Mouse (Mus musculus): Measurements from ENCODE around the gene Coq5.

DNA sequence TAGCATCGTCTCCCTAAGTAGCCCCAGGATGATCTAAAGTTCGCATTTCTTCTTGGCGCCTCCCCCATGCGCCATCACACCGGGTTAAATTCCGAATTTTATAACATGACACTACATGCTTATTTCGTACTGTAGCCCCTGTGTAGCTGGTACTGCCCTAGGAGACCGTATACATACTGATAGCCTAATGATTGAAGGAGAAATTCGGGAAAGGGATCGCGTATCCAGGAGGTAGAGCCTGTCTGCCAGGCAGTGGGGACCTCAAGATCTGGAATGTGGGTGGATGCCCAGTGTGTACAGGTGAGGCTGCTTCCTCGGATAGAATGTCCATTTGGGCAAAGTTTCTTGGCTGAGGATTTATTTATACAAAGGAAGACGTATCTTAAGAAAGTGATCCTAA, 22.1 kb downstream of the Coq5 start:
- TF ChIP-seq POLR2A (IDR thresholded peaks at IDR 0.05; ENCODE audit: control insufficient read depth in 1 of 2, insufficient read depth in 1 of 2, low read depth in 1 of 2, low read length in 2 of 2, poor library complexity in 1 of 2) = no peak
- TF ChIP-seq GATA1 (IDR thresholded peaks at IDR 0.05; ENCODE audit: low read depth, low read length) = no peak
- TF ChIP-seq ZNF384 (IDR thresholded peaks at IDR 0.05; ENCODE audit: low read depth, low read length) = no peak

Measured in MEL (cell line).